ENCODE assay signal across 16 mouse cellular contexts in genomic region chr14:89402568-89403339, GRCm38 (mm10).
A peak's percentile ranks its signal among the peaks of the same experiment; 100 is the strongest.
DNase-seq lines count a peak whose midpoint lies in the region; ATAC-seq and TF ChIP-seq lines count a peak whose summit lies in the region.
"Had no signal": no experiment of that assay in that cellular context is flagged by ENCODE, and none has a peak within 500 bp of the region (broad histone marks: within the 10 kb centered on the region; RNA-seq: fewer than 3 reads in every experiment).

No protein-coding gene starts in this region.

- no peaks in the 10 kb centered on the region for H3K4me1 ChIP-seq in hindbrain, embryonic 11.5 days (replicated peaks; ENCODE audit: control insufficient read depth, insufficient read depth, low read length)
- no peaks in the 10 kb centered on the region for H3K4me1 ChIP-seq in hindbrain, embryonic 10.5 days (replicated peaks)
- H3K4me1 ChIP-seq in midbrain, embryonic 11.5 days (ENCODE audit: control insufficient read depth, insufficient read depth, low read length): no peaks in the 10 kb centered on the region
- H3K4me1 ChIP-seq in midbrain, embryonic 10.5 days: no peaks in the 10 kb centered on the region
- H3K4me1 ChIP-seq in hindbrain, postnatal 0 days (ENCODE audit: insufficient read depth, low read length): no peaks in the 10 kb centered on the region
- H3K4me1 ChIP-seq: heart, embryonic 13.5 days; liver, embryonic 12.5 days; stomach, embryonic 15.5 days had no signal

- no peaks in the 10 kb centered on the region for H3K9me3 ChIP-seq in hindbrain, embryonic 11.5 days (ENCODE audit: control insufficient read depth, low read length)
- no peaks in the 10 kb centered on the region for H3K9me3 ChIP-seq in hindbrain, embryonic 10.5 days
- H3K9me3 ChIP-seq in midbrain, embryonic 11.5 days (ENCODE audit: control insufficient read depth, low read length): no peaks in the 10 kb centered on the region
- H3K9me3 ChIP-seq in midbrain, embryonic 10.5 days (replicated peaks): no peaks in the 10 kb centered on the region
- no peaks in the 10 kb centered on the region for H3K9me3 ChIP-seq in hindbrain, postnatal 0 days (ENCODE audit: low read length)
- H3K9me3 ChIP-seq: heart, embryonic 13.5 days; liver, embryonic 12.5 days; stomach, embryonic 15.5 days had no signal

- peak; percentile 41 for TF ChIP-seq CTCF in hindbrain, postnatal 0 days (IDR thresholded peaks at IDR 0.05; ENCODE audit: low read depth)

- H3K4me3 ChIP-seq in hindbrain, embryonic 11.5 days (ENCODE audit: low read depth, low read length): no peak overlapping the region
- no peak overlapping the region for H3K4me3 ChIP-seq in hindbrain, embryonic 10.5 days
- H3K4me3 ChIP-seq in midbrain, embryonic 11.5 days (ENCODE audit: low read depth, low read length): no peak overlapping the region
- no peak overlapping the region for H3K4me3 ChIP-seq in midbrain, embryonic 10.5 days
- H3K4me3 ChIP-seq in hindbrain, postnatal 0 days (ENCODE audit: low read length): no peak overlapping the region
- H3K4me3 ChIP-seq: heart, embryonic 13.5 days; liver, embryonic 12.5 days; stomach, embryonic 15.5 days had no signal

- DNase-seq in hindbrain, embryonic 11.5 days (ENCODE audit: low spot score): peak; percentile 3
- DNase-seq in hindbrain, embryonic 10.5 days (ENCODE audit: low spot score): no peak
- DNase-seq in midbrain, embryonic 11.5 days (ENCODE audit: low spot score, missing footprints): no peak
- no peak for DNase-seq in midbrain, embryonic 10.5 days (ENCODE audit: low spot score)
- DNase-seq in hindbrain, postnatal 0 days (ENCODE audit: low spot score): peak; percentile 72
- DNase-seq in telencephalon, adult 2 months (ENCODE audit: low read depth, low spot score): peak; percentile 6
- DNase-seq in spleen, postnatal 10 days (ENCODE audit: low spot score in 2 of 2): no peak
- DNase-seq in kidney, postnatal 4 days: no peak
- DNase-seq: adrenal gland, postnatal 25 days; cerebellum, adult 11 months; gastrocnemius, postnatal 14 days; lung, postnatal 36 days; right cerebral cortex, postnatal 4 days had no signal

- no peak overlapping the region for H3K27ac ChIP-seq in hindbrain, embryonic 11.5 days (ENCODE audit: low read depth, low read length)
- H3K27ac ChIP-seq in hindbrain, embryonic 10.5 days: no peak overlapping the region
- H3K27ac ChIP-seq in midbrain, embryonic 11.5 days (ENCODE audit: low read depth, low read length): no peak overlapping the region; the same call in 1 of the 2 replicates
- H3K27ac ChIP-seq in midbrain, embryonic 10.5 days (replicated peaks): no peak overlapping the region
- no peak overlapping the region for H3K27ac ChIP-seq in hindbrain, postnatal 0 days
- H3K27ac ChIP-seq: heart, embryonic 13.5 days; liver, embryonic 12.5 days; stomach, embryonic 15.5 days had no signal

- no peak overlapping the region for H3K4me2 ChIP-seq in hindbrain, embryonic 11.5 days (replicated peaks; ENCODE audit: low read depth, low read length)
- no peak overlapping the region for H3K4me2 ChIP-seq in midbrain, embryonic 11.5 days
- no peak overlapping the region for H3K4me2 ChIP-seq in hindbrain, postnatal 0 days (ENCODE audit: low read depth, low read length)
- H3K4me2 ChIP-seq: heart, embryonic 13.5 days; liver, embryonic 12.5 days; stomach, embryonic 15.5 days had no signal

- no peak for ATAC-seq in hindbrain, embryonic 11.5 days (ENCODE audit: low FRiP score)
- peak; percentile 57 for ATAC-seq in midbrain, embryonic 11.5 days (ENCODE audit: low FRiP score)
- ATAC-seq in hindbrain, postnatal 0 days: no peak
- ATAC-seq: liver, embryonic 12.5 days had no signal

- H3K9ac ChIP-seq in hindbrain, embryonic 11.5 days (ENCODE audit: low read depth, low read length): no peak overlapping the region
- no peak overlapping the region for H3K9ac ChIP-seq in midbrain, embryonic 11.5 days (ENCODE audit: low read length)
- no peak overlapping the region for H3K9ac ChIP-seq in hindbrain, postnatal 0 days (replicated peaks; ENCODE audit: low read length)
- H3K9ac ChIP-seq: heart, embryonic 13.5 days; liver, embryonic 12.5 days; stomach, embryonic 15.5 days had no signal

- H3K36me3 ChIP-seq in hindbrain, embryonic 11.5 days (ENCODE audit: control insufficient read depth, insufficient read depth, low read length): no peaks in the 10 kb centered on the region
- H3K36me3 ChIP-seq in hindbrain, embryonic 10.5 days: no peaks in the 10 kb centered on the region
- no peaks in the 10 kb centered on the region for H3K36me3 ChIP-seq in midbrain, embryonic 11.5 days (ENCODE audit: control insufficient read depth, insufficient read depth, low read length)
- H3K36me3 ChIP-seq in midbrain, embryonic 10.5 days: no peaks in the 10 kb centered on the region
- H3K36me3 ChIP-seq in hindbrain, postnatal 0 days (ENCODE audit: insufficient read depth, low read length): no peaks in the 10 kb centered on the region
- H3K36me3 ChIP-seq: heart, embryonic 13.5 days; liver, embryonic 12.5 days; stomach, embryonic 15.5 days had no signal

- 55% methylated on average over 3 of the region's 3 CpGs for WGBS in hindbrain, embryonic 11.5 days
- WGBS in hindbrain, embryonic 10.5 days: 62% methylated on average over 3 of the region's 3 CpGs
- WGBS in midbrain, embryonic 11.5 days: 41% methylated on average over 3 of the region's 3 CpGs
- WGBS in midbrain, embryonic 10.5 days: 48% methylated on average over 3 of the region's 3 CpGs
- WGBS in hindbrain, postnatal 0 days: 38% methylated on average over 3 of the region's 3 CpGs

- no peaks in the 10 kb centered on the region for H3K27me3 ChIP-seq in hindbrain, embryonic 11.5 days (ENCODE audit: control insufficient read depth, insufficient read depth, low read length)
- no peaks in the 10 kb centered on the region for H3K27me3 ChIP-seq in hindbrain, embryonic 10.5 days (ENCODE audit: insufficient read depth, poor library complexity, severe bottlenecking)
- H3K27me3 ChIP-seq in midbrain, embryonic 11.5 days (ENCODE audit: control insufficient read depth, insufficient read depth, low read length): no peaks in the 10 kb centered on the region
- no peaks in the 10 kb centered on the region for H3K27me3 ChIP-seq in midbrain, embryonic 10.5 days (ENCODE audit: low read depth, poor library complexity, severe bottlenecking)
- no peaks in the 10 kb centered on the region for H3K27me3 ChIP-seq in hindbrain, postnatal 0 days (ENCODE audit: insufficient read depth, low read length)
- H3K27me3 ChIP-seq: heart, embryonic 13.5 days; liver, embryonic 12.5 days; stomach, embryonic 15.5 days had no signal

Comparison
In these comparisons a context has a peak if more than half of its experiments do, and no peak if none do; other contexts are left out.
1. DNase-seq: peak in hindbrain, embryonic 11.5 days (single experiment), hindbrain, postnatal 0 days (single experiment) and telencephalon, adult 2 months (single experiment); none in hindbrain, embryonic 10.5 days (single experiment), midbrain, embryonic 11.5 days (single experiment), midbrain, embryonic 10.5 days (single experiment), spleen, postnatal 10 days (0 of 2) and kidney, postnatal 4 days (0 of 2).